Mouse (Mus musculus) hindbrain, embryonic 12.5 days (tissue): ENCODE data around the gene Fam198b. TPM values are rescaled to one million over a fixed set of nuclear protein-coding genes. Genes with fewer than 3 reads are reported as not detected.

Experiments used
- ATAC-seq: fragments of 200-750 bp; cut with Nextera tagmentation; 2 replicates; pipeline ENCODE4 v1.8.0; 2017; ENCODE audit warnings: moderate TSS enrichment; ENCODE audit not compliant: low FRiP score
- H3K27ac ChIP-seq: fragments of 300-500 bp; sonication (generic); 2 replicates; pipeline ENCODE4 v1.5.1; 2016; ENCODE audit warnings: mild to moderate bottlenecking
- H3K27me3 ChIP-seq: fragments of 300-500 bp; sonication (generic); 2 replicates; pipeline ENCODE4 v1.6.1; 2016; ENCODE audit warnings: mild to moderate bottlenecking
- H3K36me3 ChIP-seq: fragments of 300-500 bp; sonication (generic); 2 replicates; pipeline ENCODE4 v1.6.1; 2016; ENCODE audit warnings: mild to moderate bottlenecking
- H3K4me1 ChIP-seq: fragments of 300-500 bp; sonication (generic); 2 replicates; pipeline ENCODE4 v1.6.1; 2016
- H3K4me2 ChIP-seq: fragments of 300-500 bp; sonication (generic); replicated peaks from 2 replicates; pipeline ENCODE4 v1.6.1; 2016; ENCODE audit warnings: mild to moderate bottlenecking
- H3K4me3 ChIP-seq: fragments of 300-500 bp; sonication (generic); 2 replicates; pipeline ENCODE4 v1.5.1; 2016; ENCODE audit warnings: mild to moderate bottlenecking
- H3K9ac ChIP-seq: fragments of 300-500 bp; sonication (generic); 2 replicates; pipeline ENCODE4 v1.6.1; 2016; ENCODE audit warnings: mild to moderate bottlenecking, moderate library complexity
- H3K9me3 ChIP-seq: fragments of 300-500 bp; sonication (generic); replicated peaks from 2 replicates; pipeline ENCODE4 v1.6.1; 2016; ENCODE audit warnings: mild to moderate bottlenecking
- WGBS: fragments of 180-500 bp; shearing (Covaris S2); methylation state at CpG from one replicate; pipeline ENCODE4 v1.1.7; 2016; 5-methylcytosine and 5-hydroxymethylcytosine counted together
- polyA plus RNA-seq: library from polyadenylated mRNA; unstranded; fragments of >200 nt; fragmentation: Nextera tagmentation; extraction: Ambion mirVana; gene quantifications from 2 replicates; pipeline ENCODE4 v1.2.1, GENCODE M21; 2016

Gene Fam198b
- polyA plus RNA-seq, 1 experiment from 2014 or later, result 5.1 TPM

GRCm38 (mm10) chr3:79906250-79907045 is 22.1 kb downstream of the Fam198b start:
- Histone ChIP-seq H3K9me3 (no peaks in the 10 kb centered on the region), H3K4me3 (no peak overlapping the region), H3K4me1 (no peaks in the 10 kb centered on the region), H3K27ac (no peak overlapping the region), H3K36me3 (no peaks in the 10 kb centered on the region), H3K27me3 (no peaks in the 10 kb centered on the region), H3K9ac (no peak overlapping the region), H3K4me2 (no peak overlapping the region)
- 81% methylated on average over 5 of the region's 5 CpGs for WGBS
- ATAC-seq, result no peak

GRCm38 (mm10) chr3:79907223-79907622 is 22.9 kb downstream of the Fam198b start:
- no peaks in the 10 kb centered on the region for H3K36me3 ChIP-seq
- ATAC-seq, result no peak
- no peaks in the 10 kb centered on the region for H3K27me3 ChIP-seq
- H3K4me2 ChIP-seq, result no peak overlapping the region
- no peak overlapping the region for H3K4me3 ChIP-seq
- H3K9me3 ChIP-seq, result no peaks in the 10 kb centered on the region
- no peak overlapping the region; the same call in 1 of the 2 replicates for H3K27ac ChIP-seq
- H3K9ac ChIP-seq, result no peak overlapping the region
- WGBS, result 73% methylated on average over 7 of the region's 7 CpGs
- H3K4me1 ChIP-seq, result no peaks in the 10 kb centered on the region

- H3K27me3 ChIP-seq, result no peaks in the 10 kb centered on the region
Observed at GRCm38 (mm10) chr3:79910375-79911141, 26.2 kb downstream of the Fam198b start.

GRCm38 (mm10) chr3:79911166-79911565 is 26.8 kb downstream of the Fam198b start:
- 80% methylated on average over 3 of the region's 3 CpGs for WGBS
- H3K4me2 ChIP-seq, result no peak overlapping the region
- H3K27me3 ChIP-seq, result no peaks in the 10 kb centered on the region
- no peak for ATAC-seq
- H3K4me1 ChIP-seq, result no peaks in the 10 kb centered on the region
- no peak overlapping the region for H3K4me3 ChIP-seq
- H3K36me3 ChIP-seq, result no peaks in the 10 kb centered on the region
- H3K27ac ChIP-seq, result no peak overlapping the region
- H3K9me3 ChIP-seq, result no peaks in the 10 kb centered on the region
- H3K9ac ChIP-seq, result no peak overlapping the region

More at GRCm38 (mm10) chr3:79910375-79911141, 26.2 kb downstream of the Fam198b start:
- 51% methylated on average over 10 of the region's 10 CpGs for WGBS
- no peak overlapping the region for H3K9ac ChIP-seq
- H3K9me3 ChIP-seq, result no peaks in the 10 kb centered on the region
- no peak for ATAC-seq
- H3K4me2 ChIP-seq, result no peak overlapping the region
- H3K27ac ChIP-seq, result no peak overlapping the region
- H3K36me3 ChIP-seq, result no peaks in the 10 kb centered on the region
- no peak overlapping the region for H3K4me3 ChIP-seq
- H3K4me1 ChIP-seq, result no peaks in the 10 kb centered on the region

GRCm38 (mm10) chr3:79914012-79914411 is 29.7 kb downstream of the Fam198b start:
- H3K27me3 ChIP-seq, result no peaks in the 10 kb centered on the region
- no peaks in the 10 kb centered on the region for H3K4me1 ChIP-seq
- H3K27ac ChIP-seq, result no peak overlapping the region
- H3K9me3 ChIP-seq, result no peaks in the 10 kb centered on the region
- H3K4me3 ChIP-seq, result no peak overlapping the region
- H3K36me3 ChIP-seq, result no peaks in the 10 kb centered on the region
- H3K9ac ChIP-seq, result no peak overlapping the region
- no peak overlapping the region for H3K4me2 ChIP-seq
- no peak for ATAC-seq
- 92% methylated on average over 5 of the region's 5 CpGs for WGBS

- Histone ChIP-seq H3K4me2 (no peak overlapping the region), H3K27ac (no peak overlapping the region), H3K27me3 (no peaks in the 10 kb centered on the region), H3K9ac (no peak overlapping the region), H3K9me3 (no peaks in the 10 kb centered on the region), H3K36me3 (no peaks in the 10 kb centered on the region), H3K4me1 (no peaks in the 10 kb centered on the region), H3K4me3 (no peak overlapping the region)
- no peak for ATAC-seq
- 87% methylated on average over 5 of the region's 5 CpGs for WGBS
Observed at GRCm38 (mm10) chr3:79916185-79916584, 31.9 kb downstream of the Fam198b start.

- no peak for ATAC-seq
Observed at GRCm38 (mm10) chr3:79918761-79919160, 34.4 kb downstream of the Fam198b start.

GRCm38 (mm10) chr3:79925950-79926697 is 41.8 kb downstream of the Fam198b start:
- Histone ChIP-seq H3K9me3 (no peaks in the 10 kb centered on the region), H3K4me1 (peaks cover 14% of the 10 kb centered on the region), H3K9ac (no peak overlapping the region), H3K27ac (no peak overlapping the region), H3K27me3 (no peaks in the 10 kb centered on the region), H3K4me2 (no peak overlapping the region), H3K4me3 (no peak overlapping the region), H3K36me3 (no peaks in the 10 kb centered on the region)
- no peak for ATAC-seq
- 72% methylated on average over 5 of the region's 5 CpGs for WGBS

More at GRCm38 (mm10) chr3:79918761-79919160, 34.4 kb downstream of the Fam198b start:
- H3K4me3 ChIP-seq, result no peak overlapping the region
- H3K4me2 ChIP-seq, result no peak overlapping the region
- H3K9me3 ChIP-seq, result no peaks in the 10 kb centered on the region
- H3K27ac ChIP-seq, result no peak overlapping the region
- H3K9ac ChIP-seq, result no peak overlapping the region
- no peaks in the 10 kb centered on the region for H3K36me3 ChIP-seq
- H3K27me3 ChIP-seq, result no peaks in the 10 kb centered on the region
- 0 out of 2 replicates have a peak, but pooled peaks cover 2% of the 10 kb centered on the region for H3K4me1 ChIP-seq

- 0 out of 2 replicates have a peak, but pooled peaks have one; percentile 23 for ATAC-seq
- H3K9ac ChIP-seq, result no peak overlapping the region
- H3K4me3 ChIP-seq, result no peak overlapping the region
- H3K27me3 ChIP-seq, result no peaks in the 10 kb centered on the region
- no peak overlapping the region for H3K27ac ChIP-seq
- no peaks in the 10 kb centered on the region for H3K36me3 ChIP-seq
- H3K4me2 ChIP-seq, result no peak overlapping the region
- H3K4me1 ChIP-seq, result peaks cover 14% of the 10 kb centered on the region
- 63% methylated on average over 4 of the region's 4 CpGs for WGBS
- no peaks in the 10 kb centered on the region for H3K9me3 ChIP-seq
Observed at GRCm38 (mm10) chr3:79927050-79927449, 42.7 kb downstream of the Fam198b start.

GRCm38 (mm10) chr3:79928409-79928808 is 44.1 kb downstream of the Fam198b start:
- no peaks in the 10 kb centered on the region for H3K27me3 ChIP-seq
- no peak overlapping the region for H3K4me3 ChIP-seq
- H3K9me3 ChIP-seq, result no peaks in the 10 kb centered on the region
- H3K4me2 ChIP-seq, result no peak overlapping the region
- 90% methylated on average over 5 of the region's 5 CpGs for WGBS
- H3K4me1 ChIP-seq, result peaks cover 11% of the 10 kb centered on the region
- no peak overlapping the region for H3K9ac ChIP-seq
- no peaks in the 10 kb centered on the region for H3K36me3 ChIP-seq
- no peak overlapping the region for H3K27ac ChIP-seq
- no peak for ATAC-seq

GRCm38 (mm10) chr3:79930141-79930744 is 45.9 kb downstream of the Fam198b start:
- ATAC-seq, result peak; percentile 89
- peak overlapping the region; percentile 15; the same call in 1 of the 2 replicates for H3K4me2 ChIP-seq

GRCm38 (mm10) chr3:79936213-79936612 is 51.9 kb downstream of the Fam198b start:
- ATAC-seq, result no peak
- Histone ChIP-seq H3K9me3 (no peaks in the 10 kb centered on the region), H3K27me3 (no peaks in the 10 kb centered on the region), H3K9ac (no peak overlapping the region), H3K4me1 (no peaks in the 10 kb centered on the region), H3K4me3 (no peak overlapping the region), H3K27ac (no peak overlapping the region), H3K36me3 (no peaks in the 10 kb centered on the region), H3K4me2 (no peak overlapping the region)
- 79% methylated on average over 6 of the region's 6 CpGs for WGBS

More at GRCm38 (mm10) chr3:79930141-79930744, 45.9 kb downstream of the Fam198b start:
- Histone ChIP-seq H3K27ac (no peak overlapping the region; the same call in 1 of the 2 replicates), H3K9me3 (no peaks in the 10 kb centered on the region), H3K4me3 (no peak overlapping the region), H3K36me3 (no peaks in the 10 kb centered on the region), H3K9ac (no peak overlapping the region), H3K4me1 (peaks cover 11% of the 10 kb centered on the region), H3K27me3 (no peaks in the 10 kb centered on the region)
- 32% methylated on average over 7 of the region's 7 CpGs for WGBS
